Mouse (Mus musculus) intestine, embryonic 14.5 days (tissue): Measurements from ENCODE around the gene Ripply3. TPM values are rescaled to one million over a fixed set of nuclear protein-coding genes. Genes with fewer than 3 reads are reported as not detected.

ENCODE experiments used
- ATAC-seq: fragments of 200-750 bp; cut with Nextera tagmentation; replicated peaks from 2 replicates; pipeline ENCODE4 v1.8.0; 2017; ENCODE audit warnings: low read depth, moderate number of reproducible peaks, moderate TSS enrichment, moderate library complexity; ENCODE audit not compliant: low FRiP score, low TSS enrichment
- DNase-seq: peaks from one replicate; pipeline ENCODE4 v3.0.0-alpha.2; 2018; ENCODE audit warnings: low spot score
- H3K27ac ChIP-seq: fragments of 300-500 bp; sonication (generic); 2 replicates; pipeline ENCODE4 v1.5.1; 2014; ENCODE audit warnings: low read depth, mild to moderate bottlenecking, control low read depth
- H3K27me3 ChIP-seq: fragments of 300-500 bp; sonication (generic); replicated peaks from 2 replicates; pipeline ENCODE4 v1.6.1; 2014; ENCODE audit warnings: low read length, control low read depth; ENCODE audit not compliant: control insufficient read depth, insufficient read depth
- H3K36me3 ChIP-seq: fragments of 300-500 bp; sonication (generic); 2 replicates; pipeline ENCODE4 v1.6.1; 2014; ENCODE audit warnings: low read length, control low read depth; ENCODE audit not compliant: control insufficient read depth, insufficient read depth
- H3K4me1 ChIP-seq: fragments of 300-500 bp; sonication (generic); replicated peaks from 2 replicates; pipeline ENCODE4 v1.6.1; 2014; ENCODE audit warnings: low read length, control low read depth, mixed read lengths; ENCODE audit not compliant: control insufficient read depth, insufficient read depth
- H3K4me2 ChIP-seq: fragments of 300-500 bp; sonication (generic); 2 replicates; pipeline ENCODE4 v1.6.1; 2014; ENCODE audit warnings: low read length
- H3K4me3 ChIP-seq: fragments of 300-500 bp; sonication (generic); 2 replicates; pipeline ENCODE4 v1.5.1; 2014; ENCODE audit warnings: low read depth, low read length, control low read depth, mixed read lengths
- H3K9ac ChIP-seq: fragments of 300-500 bp; sonication (generic); 2 replicates; pipeline ENCODE4 v1.6.1; 2014; ENCODE audit warnings: mild to moderate bottlenecking, low read length
- H3K9me3 ChIP-seq: fragments of 300-500 bp; sonication (generic); 2 replicates; pipeline ENCODE4 v1.6.1; 2016; ENCODE audit warnings: low read length, control low read depth; ENCODE audit not compliant: control insufficient read depth
- WGBS: fragments of 180-500 bp; shearing (Covaris S2); extraction: QIAGEN DNeasy Blood & Tissue Kit; methylation state at CpG from one replicate; pipeline ENCODE4 v1.1.7; 2014; 5-methylcytosine and 5-hydroxymethylcytosine counted together
- polyA plus RNA-seq: library from polyadenylated mRNA; unstranded; fragments of >200 nt; fragmentation: Nextera tagmentation; extraction: Ambion mirVana; gene quantifications from 2 replicates; pipeline ENCODE4 v1.2.1, GENCODE M21; 2014

Ripply3 gene
- 4.4 and 5.0 TPM in 2 replicates for polyA plus RNA-seq

DNA sequence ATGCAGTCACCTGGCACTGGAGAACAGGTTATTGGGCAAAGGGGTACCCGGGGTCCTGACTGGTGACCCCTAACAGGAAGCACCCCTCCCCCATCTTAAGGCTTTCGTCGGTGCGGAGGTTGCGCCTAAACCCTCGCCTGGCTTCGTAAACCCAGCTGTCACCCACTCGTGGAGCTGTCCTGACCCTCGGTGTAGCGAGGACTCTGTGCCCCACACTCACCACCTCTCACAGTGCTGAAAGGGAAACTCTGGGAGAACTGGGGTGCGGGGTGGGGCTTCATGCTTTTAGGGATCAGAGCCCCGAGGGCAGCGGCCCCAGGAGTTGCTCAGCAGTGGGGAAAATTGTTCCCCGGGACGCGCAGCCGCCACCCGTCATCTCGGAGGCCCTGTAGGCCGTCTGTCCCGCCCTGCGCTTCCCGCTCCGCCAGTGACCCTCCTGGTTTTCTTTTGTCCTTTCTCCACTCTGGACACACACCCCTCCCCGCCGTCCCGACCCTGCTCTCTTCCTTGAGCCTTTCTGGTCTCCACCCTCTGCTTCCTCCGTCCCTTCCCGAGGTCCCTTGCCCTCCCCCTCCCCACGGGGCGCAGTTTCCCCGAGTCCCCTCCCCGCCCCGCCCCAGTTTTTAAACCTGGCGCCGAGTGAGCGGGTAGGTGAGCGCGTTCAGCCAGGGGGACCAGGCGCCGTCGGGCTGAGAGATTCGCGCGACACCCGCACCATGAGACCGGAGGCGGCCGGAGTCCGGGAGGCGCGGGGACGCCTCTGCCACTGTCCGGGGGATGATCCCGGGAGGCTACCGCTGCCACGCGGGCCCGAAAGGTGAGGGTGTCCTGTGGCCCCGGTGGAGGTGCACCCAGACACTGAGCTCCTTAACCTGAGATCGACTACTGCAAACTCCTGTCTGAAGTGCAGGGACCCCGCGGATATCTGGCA is at the start of gene Ripply3:
Gene Ripply3, plus strand, starts transcription at position 640 of the 931 bp plus-strand sequence.
- DNase-seq (peak; percentile 82), ATAC-seq (peak; percentile 64)
- H3K27ac ChIP-seq, result no peak within 1 kb of the TSS

DNA sequence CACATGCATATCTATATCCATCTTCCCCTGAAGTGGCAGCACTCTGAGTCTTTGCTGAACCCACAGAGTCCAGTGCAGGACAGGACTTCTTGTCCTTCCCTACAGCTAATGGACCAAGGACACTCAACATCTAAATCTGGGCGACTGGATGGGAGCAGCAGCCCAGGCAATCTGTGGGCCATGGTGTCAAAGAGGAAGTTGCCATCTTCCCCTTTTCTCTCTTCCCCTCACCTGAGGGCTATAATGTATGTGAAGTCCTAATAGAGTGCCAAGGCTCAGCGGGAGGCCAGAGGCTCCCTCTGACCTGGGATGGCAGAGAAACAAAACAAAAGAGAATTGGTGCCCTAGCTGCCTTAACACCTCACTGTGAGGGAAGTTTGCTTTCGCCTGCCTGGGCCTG is 44.2 kb upstream of the Ripply3 start:
- Histone ChIP-seq H3K4me1 (no peaks in the 10 kb centered on the region), H3K4me3 (no peak overlapping the region), H3K27me3 (no peaks in the 10 kb centered on the region), H3K9ac (no peak overlapping the region), H3K4me2 (no peak overlapping the region), H3K27ac (no peak overlapping the region), H3K9me3 (no peaks in the 10 kb centered on the region), H3K36me3 (no peaks in the 10 kb centered on the region)
- 95% methylated on average over 3 of the region's 3 CpGs for WGBS
- DNase-seq (no peak), ATAC-seq (no peak)

More for the DNA sequence above, at the start of gene Ripply3:
- H3K9me3 ChIP-seq, result no peaks in the 10 kb centered on the region
- peak within 1 kb of the TSS; percentile 41 for H3K9ac ChIP-seq
- no peaks in the 10 kb centered on the region for H3K36me3 ChIP-seq
- peaks cover 24% of the 10 kb centered on the region for H3K27me3 ChIP-seq
- H3K4me2 ChIP-seq, result peak within 1 kb of the TSS; percentile 63
- WGBS, result 2% methylated on average over 63 of the region's 63 CpGs
- peak within 1 kb of the TSS; percentile 44 for H3K4me3 ChIP-seq
- H3K4me1 ChIP-seq, result peaks cover 7% of the 10 kb centered on the region; the same call in 1 of the 2 replicates

DNA sequence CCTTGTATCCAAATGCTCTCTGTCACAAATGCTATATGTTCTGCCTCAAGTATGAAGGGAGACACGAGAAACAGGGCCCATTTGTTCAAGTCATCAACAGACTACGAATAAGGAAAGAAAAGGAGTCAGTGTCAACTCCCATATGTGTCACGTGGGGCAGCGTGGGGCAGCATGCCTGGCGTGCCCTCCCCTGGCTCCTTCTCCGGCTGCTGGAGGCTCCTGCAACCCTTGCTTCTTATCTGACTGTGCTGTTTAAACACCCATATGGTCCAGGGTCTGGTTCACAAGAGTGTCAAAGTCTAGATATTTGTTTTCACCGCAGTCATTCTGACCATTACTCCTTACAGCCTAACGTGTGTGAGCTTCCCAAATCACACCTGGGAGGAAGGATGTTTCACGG is 40.4 kb upstream of the Ripply3 start:
- 73% methylated on average over 9 of the region's 9 CpGs for WGBS
- ATAC-seq (no peak), DNase-seq (no peak)
- Histone ChIP-seq H3K9me3 (no peaks in the 10 kb centered on the region), H3K36me3 (no peaks in the 10 kb centered on the region), H3K27ac (no peak overlapping the region), H3K9ac (no peak overlapping the region), H3K4me3 (no peak overlapping the region), H3K27me3 (no peaks in the 10 kb centered on the region), H3K4me2 (no peak overlapping the region), H3K4me1 (0 out of 2 replicates have a peak, but pooled peaks cover 3% of the 10 kb centered on the region)

DNA sequence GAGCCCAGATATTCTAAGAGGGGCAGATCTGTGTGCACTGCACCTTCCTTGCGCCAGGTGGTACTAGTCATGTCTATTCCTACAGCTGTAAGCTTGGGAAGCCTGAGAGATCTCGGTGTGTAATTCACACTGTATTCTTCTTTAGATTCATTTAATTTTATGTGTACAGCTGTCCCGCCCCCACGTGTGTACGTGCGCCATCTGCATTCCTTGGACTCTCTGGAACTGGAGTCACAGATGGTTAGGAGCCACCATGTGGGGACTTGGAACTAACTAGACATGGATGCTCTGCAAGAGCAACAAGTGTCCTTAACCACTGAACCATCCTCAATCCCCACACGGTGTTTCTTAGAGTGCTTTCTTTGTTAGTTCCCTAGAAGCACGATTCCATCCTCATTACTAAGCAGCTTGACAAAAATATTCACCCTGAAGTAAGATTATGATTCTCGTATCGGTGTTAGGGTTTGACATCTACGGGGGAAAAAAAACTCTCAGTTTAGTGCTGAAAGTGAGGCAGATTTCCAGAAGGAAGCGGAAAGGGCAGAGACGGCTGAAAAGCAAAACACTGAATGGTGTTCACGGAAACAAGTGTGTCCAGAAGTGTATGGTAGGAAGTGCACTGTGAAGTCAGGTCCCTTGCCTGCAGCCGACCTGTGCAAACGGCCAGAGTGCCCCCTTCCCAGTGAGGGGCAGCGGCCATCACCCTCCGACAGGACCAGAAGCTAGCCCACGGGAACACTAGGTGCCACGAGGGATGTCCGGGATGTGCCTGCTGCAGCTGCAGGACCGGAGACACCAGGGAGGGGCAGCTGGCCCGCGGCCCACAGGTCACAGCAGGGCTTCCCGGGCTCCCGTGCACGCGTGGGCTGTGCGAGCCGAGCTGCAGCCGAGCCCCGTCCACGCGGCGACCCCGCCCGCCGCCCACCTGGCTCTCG is 38.8 kb upstream of the Ripply3 start:
- 10% methylated on average over 39 of the region's 39 CpGs for WGBS
- ATAC-seq (peak; percentile 45), DNase-seq (peak; percentile 76)
- Histone ChIP-seq H3K27me3 (no peaks in the 10 kb centered on the region), H3K9ac (peak overlapping the region; percentile 64), H3K4me2 (peak overlapping the region; percentile 95), H3K36me3 (no peaks in the 10 kb centered on the region), H3K9me3 (no peaks in the 10 kb centered on the region), H3K4me1 (0 out of 2 replicates have a peak, but pooled peaks cover 3% of the 10 kb centered on the region), H3K27ac (0 out of 2 replicates have a peak overlapping the region, but pooled peaks have one; percentile 40), H3K4me3 (peak overlapping the region; percentile 75)

DNA sequence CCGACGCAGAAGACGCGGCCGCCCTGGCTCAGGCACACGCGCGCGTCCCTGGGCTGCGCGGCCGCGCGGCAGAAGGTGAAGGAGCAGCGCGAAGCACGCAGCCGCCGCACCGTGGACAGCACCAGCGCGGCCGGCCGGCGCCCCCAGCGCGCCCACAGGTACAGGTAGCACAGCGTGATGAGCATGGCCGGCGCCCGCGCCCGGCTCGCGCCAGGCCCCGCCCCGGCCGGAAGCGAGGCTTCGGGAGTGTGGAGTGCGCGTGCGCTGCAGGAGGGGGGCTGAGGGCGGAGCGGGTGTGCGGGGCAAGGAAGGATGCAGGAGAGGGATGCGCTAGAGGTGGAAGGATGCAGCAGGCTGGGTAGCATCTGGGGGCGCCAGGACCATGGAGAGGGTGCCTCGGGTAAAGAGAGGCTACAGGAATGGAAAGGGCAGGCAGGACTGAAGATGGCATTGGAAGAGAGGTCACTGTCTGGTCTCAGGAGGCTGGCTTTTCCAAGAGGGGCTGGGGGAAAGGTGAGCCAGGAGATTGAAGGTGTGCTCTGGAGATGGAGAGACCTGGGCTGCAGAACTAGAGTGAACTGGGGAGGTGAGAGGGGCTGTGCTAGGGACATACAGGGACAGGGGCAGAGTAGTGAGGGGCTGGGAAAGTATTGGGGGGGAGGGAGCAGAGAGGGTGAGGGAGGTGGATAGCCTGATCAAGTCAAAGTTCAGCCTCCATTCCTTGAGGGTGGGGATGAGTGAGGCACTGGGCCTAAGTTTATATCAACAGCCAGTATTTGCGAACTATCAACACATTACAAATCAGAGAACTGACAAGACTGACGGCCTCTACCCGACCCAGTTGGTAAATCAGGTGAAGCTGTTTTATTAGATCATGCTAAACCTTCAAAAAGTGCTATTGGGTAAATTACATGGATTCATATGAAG is 37.9 kb upstream of the Ripply3 start:
- H3K27ac ChIP-seq, result 0 out of 2 replicates have a peak overlapping the region, but pooled peaks have one; percentile 40
- H3K4me1 ChIP-seq, result 0 out of 2 replicates have a peak, but pooled peaks cover 3% of the 10 kb centered on the region
- 6% methylated on average over 39 of the region's 52 CpGs for WGBS
- no peaks in the 10 kb centered on the region for H3K36me3 ChIP-seq
- peak; percentile 93 for ATAC-seq
- no peaks in the 10 kb centered on the region for H3K9me3 ChIP-seq
- peak overlapping the region; percentile 95 for H3K4me2 ChIP-seq
- peak overlapping the region; percentile 75 for H3K4me3 ChIP-seq
- H3K27me3 ChIP-seq, result no peaks in the 10 kb centered on the region
- peak overlapping the region; percentile 64 for H3K9ac ChIP-seq
- DNase-seq, result peak; percentile 89

DNA sequence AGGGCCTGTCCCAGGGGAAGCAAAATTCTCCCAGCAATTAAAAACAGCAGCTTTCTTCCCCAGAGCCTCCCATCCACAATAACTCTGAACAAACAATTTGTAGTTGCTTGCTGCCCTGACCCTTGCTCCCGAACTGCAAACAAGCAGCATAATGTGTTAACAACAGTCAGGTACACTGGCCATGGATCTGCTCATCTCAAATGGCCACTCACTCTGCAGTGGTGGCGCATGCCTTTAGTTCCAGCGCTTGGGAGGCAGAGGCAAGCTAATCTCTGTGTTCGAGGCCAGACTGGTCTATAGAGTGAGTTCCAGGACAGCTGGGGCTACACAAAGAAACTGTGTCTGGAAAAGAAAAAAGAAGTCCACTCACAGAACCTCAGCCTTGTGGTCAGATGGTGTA is 37.1 kb upstream of the Ripply3 start:
- H3K4me3 ChIP-seq, result no peak overlapping the region
- no peak overlapping the region for H3K4me2 ChIP-seq
- no peaks in the 10 kb centered on the region for H3K36me3 ChIP-seq
- DNase-seq (no peak), ATAC-seq (no peak)
- no peak overlapping the region for H3K27ac ChIP-seq
- no peak overlapping the region for H3K9ac ChIP-seq
- H3K9me3 ChIP-seq, result no peaks in the 10 kb centered on the region
- H3K4me1 ChIP-seq, result 0 out of 2 replicates have a peak, but pooled peaks cover 3% of the 10 kb centered on the region
- H3K27me3 ChIP-seq, result no peaks in the 10 kb centered on the region
- WGBS, result 84% methylated on average over 4 of the region's 4 CpGs

DNA sequence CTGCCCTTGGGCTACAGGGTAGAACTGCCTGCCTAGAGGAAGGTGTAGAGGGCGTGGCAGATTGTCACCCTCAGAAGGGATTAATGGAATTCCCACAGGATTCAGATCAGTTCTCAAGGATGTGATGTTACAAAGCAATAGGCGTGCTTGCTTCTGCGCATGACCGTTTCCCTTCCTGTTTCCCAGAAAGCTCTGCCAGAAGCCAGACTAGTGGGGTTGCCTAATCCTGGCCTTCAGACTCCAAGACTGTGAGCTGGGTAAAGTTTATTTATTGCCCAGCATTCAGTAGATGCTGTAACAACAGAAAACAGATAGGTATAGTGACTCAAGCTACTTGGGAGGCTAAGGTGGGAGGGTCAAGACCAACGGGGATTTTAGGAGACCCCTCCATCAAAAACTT is 30.1 kb upstream of the Ripply3 start:
- peaks cover 13% of the 10 kb centered on the region for H3K4me1 ChIP-seq
- H3K27ac ChIP-seq, result no peak overlapping the region
- H3K27me3 ChIP-seq, result no peaks in the 10 kb centered on the region
- H3K4me3 ChIP-seq, result no peak overlapping the region
- 89% methylated on average over 5 of the region's 5 CpGs for WGBS
- H3K36me3 ChIP-seq, result no peaks in the 10 kb centered on the region
- DNase-seq (no peak), ATAC-seq (no peak)
- no peak overlapping the region for H3K9ac ChIP-seq
- H3K9me3 ChIP-seq, result no peaks in the 10 kb centered on the region
- no peak overlapping the region for H3K4me2 ChIP-seq
